Mouse (Mus musculus): ENCODE measurements around the gene Calr. TPM values are rescaled to one million over a fixed set of nuclear protein-coding genes. Genes with fewer than 3 reads are reported as not detected.

The Calr gene
- polyA plus RNA-seq, 1 experiment from 2014 or later, result 938 TPM

- Histone ChIP-seq H3K4me1 (peaks cover 44% of the 10 kb centered on the region), H3K27me3 (replicated peaks) (peaks cover 19% of the 10 kb centered on the region; the same call in 1 of the 2 replicates), H3K4me2 (no peak overlapping the region), H3K36me3 (0 out of 2 replicates have a peak, but pooled peaks cover 5% of the 10 kb centered on the region), H3K4me3 (replicated peaks) (no peak overlapping the region), H3K9me3 (no peaks in the 10 kb centered on the region), H3K27ac (no peak overlapping the region), H3K9ac (no peak overlapping the region)
- WGBS, result 81% methylated on average over 15 of the region's 15 CpGs
- ATAC-seq (ENCODE audit: insufficient read depth, low FRiP score, low read depth), result no peak
Measured at GRCm38 (mm10) chr8:84797256-84797797, 49.4 kb downstream of the Calr start.

- 0 out of 2 replicates have a peak, but pooled peaks cover 5% of the 10 kb centered on the region for H3K36me3 ChIP-seq
- peak overlapping the region; percentile 88 for H3K27ac ChIP-seq
- peak; percentile 7; the same call in 1 of the 2 replicates for ATAC-seq (ENCODE audit: insufficient read depth, low FRiP score, low read depth)
- no peak overlapping the region for H3K4me3 ChIP-seq (replicated peaks)
- H3K9me3 ChIP-seq, result no peaks in the 10 kb centered on the region
- 0 out of 2 replicates have a peak, but pooled peaks cover 28% of the 10 kb centered on the region for H3K27me3 ChIP-seq (replicated peaks)
- H3K4me2 ChIP-seq, result peak overlapping the region; percentile 47
- H3K9ac ChIP-seq, result no peak overlapping the region
- 49% methylated on average over 7 of the region's 7 CpGs for WGBS
- H3K4me1 ChIP-seq, result peaks cover 53% of the 10 kb centered on the region
Measured at GRCm38 (mm10) chr8:84794486-84794885, 52.2 kb downstream of the Calr start.

GRCm38 (mm10) chr8:84793791-84794485 is 52.8 kb downstream of the Calr start:
- H3K4me1 ChIP-seq, result peaks cover 57% of the 10 kb centered on the region

GRCm38 (mm10) chr8:84793134-84793533 is 53.6 kb downstream of the Calr start:
- no peak for ATAC-seq (ENCODE audit: insufficient read depth, low FRiP score, low read depth)
- H3K4me1 ChIP-seq, result peaks cover 55% of the 10 kb centered on the region

More at GRCm38 (mm10) chr8:84793791-84794485, 52.8 kb downstream of the Calr start:
- Histone ChIP-seq H3K27me3 (replicated peaks) (0 out of 2 replicates have a peak, but pooled peaks cover 33% of the 10 kb centered on the region), H3K9me3 (no peaks in the 10 kb centered on the region), H3K27ac (peak overlapping the region; percentile 88), H3K36me3 (0 out of 2 replicates have a peak, but pooled peaks cover 5% of the 10 kb centered on the region), H3K9ac (peak overlapping the region; percentile 16), H3K4me3 (replicated peaks) (peak overlapping the region; percentile 19), H3K4me2 (peak overlapping the region; percentile 47)
- ATAC-seq (ENCODE audit: insufficient read depth, low FRiP score, low read depth), result peak; percentile 54; the same call in 1 of the 2 replicates
- WGBS, result 63% methylated on average over 13 of the region's 13 CpGs

GRCm38 (mm10) chr8:84792429-84792947 is 54.2 kb downstream of the Calr start:
- Histone ChIP-seq H3K4me2 (no peak overlapping the region), H3K4me1 (peaks cover 55% of the 10 kb centered on the region), H3K27ac (no peak overlapping the region), H3K27me3 (replicated peaks) (peaks cover 42% of the 10 kb centered on the region), H3K9ac (no peak overlapping the region), H3K9me3 (no peaks in the 10 kb centered on the region), H3K36me3 (0 out of 2 replicates have a peak, but pooled peaks cover 5% of the 10 kb centered on the region), H3K4me3 (replicated peaks) (no peak overlapping the region)
- ATAC-seq (ENCODE audit: insufficient read depth, low FRiP score, low read depth), result no peak
- WGBS, result 80% methylated on average over 12 of the region's 12 CpGs

More at GRCm38 (mm10) chr8:84793134-84793533, 53.6 kb downstream of the Calr start:
- 80% methylated on average over 9 of the region's 9 CpGs for WGBS
- no peak overlapping the region for H3K27ac ChIP-seq
- no peak overlapping the region for H3K4me3 ChIP-seq (replicated peaks)
- H3K27me3 ChIP-seq (replicated peaks), result peaks cover 35% of the 10 kb centered on the region; the same call in 1 of the 2 replicates
- H3K36me3 ChIP-seq, result 0 out of 2 replicates have a peak, but pooled peaks cover 5% of the 10 kb centered on the region
- no peak overlapping the region for H3K9ac ChIP-seq
- no peak overlapping the region for H3K4me2 ChIP-seq
- no peaks in the 10 kb centered on the region for H3K9me3 ChIP-seq

Small RNA genes within 50 kb of the gene (microRNA-seq; reads per million reads assigned to microRNA genes)
- 2.1 reads per million, percentile 4 among the genes with 10 or more reads in this experiment for gene Mir7069

Other genes starting within 250 kb of the Calr start
- 86.4 and 90.3 TPM in 2 replicates for gene Ier2, start 184.1 kb downstream of the Calr start, polyA plus RNA-seq (2015; fragmentation: Nextera tagmentation; extraction: Ambion mirVana)
- gene Trmt1, start 160.6 kb downstream of the Calr start, polyA plus RNA-seq (2015; fragmentation: Nextera tagmentation; extraction: Ambion mirVana), result 56.2 and 63.9 TPM in 2 replicates
- gene Nacc1, start 159.1 kb downstream of the Calr start, polyA plus RNA-seq (2015; fragmentation: Nextera tagmentation; extraction: Ambion mirVana), result 15.8 and 17.4 TPM in 2 replicates
- 7.1 and 9.7 TPM in 2 replicates for gene Lyl1, start 145.5 kb downstream of the Calr start, polyA plus RNA-seq (2015; fragmentation: Nextera tagmentation; extraction: Ambion mirVana)
- gene G430095P16Rik, start 123.9 kb downstream of the Calr start, polyA plus RNA-seq (2015; fragmentation: Nextera tagmentation; extraction: Ambion mirVana), result 3.5 and 4.1 TPM in 2 replicates
- gene Nfix, start 46.6 kb downstream of the Calr start, polyA plus RNA-seq (2015; fragmentation: Nextera tagmentation; extraction: Ambion mirVana), result 28.7 and 29.3 TPM in 2 replicates
- gene Dand5, start 24.1 kb downstream of the Calr start, polyA plus RNA-seq (2015; fragmentation: Nextera tagmentation; extraction: Ambion mirVana), result 6.3 and 6.9 TPM in 2 replicates
- 52.7 and 54.5 TPM in 2 replicates for gene Gadd45gip1, start 15.4 kb downstream of the Calr start, polyA plus RNA-seq (2015; fragmentation: Nextera tagmentation; extraction: Ambion mirVana)
- 115 and 130 TPM in 2 replicates for gene Rad23a, start 6.3 kb downstream of the Calr start, polyA plus RNA-seq (2015; fragmentation: Nextera tagmentation; extraction: Ambion mirVana)
- 89.5 and 90.1 TPM in 2 replicates for gene Farsa, start 10.1 kb upstream of the Calr start, polyA plus RNA-seq (2015; fragmentation: Nextera tagmentation; extraction: Ambion mirVana)
- 56.1 and 63.7 TPM in 2 replicates for gene Syce2, start 25.2 kb upstream of the Calr start, polyA plus RNA-seq (2015; fragmentation: Nextera tagmentation; extraction: Ambion mirVana)
- gene Gcdh, start 47.0 kb upstream of the Calr start, polyA plus RNA-seq (2015; fragmentation: Nextera tagmentation; extraction: Ambion mirVana), result 42.6 and 45.9 TPM in 2 replicates
- 14.8 and 39.3 TPM in 2 replicates for gene Klf1, start 55.0 kb upstream of the Calr start, polyA plus RNA-seq (2015; fragmentation: Nextera tagmentation; extraction: Ambion mirVana)
- gene Dnase2a, start 61.6 kb upstream of the Calr start, polyA plus RNA-seq (2015; fragmentation: Nextera tagmentation; extraction: Ambion mirVana), result 12.3 and 14.2 TPM in 2 replicates
- 1.9 and 2.2 TPM in 2 replicates for gene Mast1, start 90.4 kb upstream of the Calr start, polyA plus RNA-seq (2015; fragmentation: Nextera tagmentation; extraction: Ambion mirVana)
- gene Rtbdn, start 100.1 kb upstream of the Calr start, polyA plus RNA-seq (2015; fragmentation: Nextera tagmentation; extraction: Ambion mirVana), result 0.28 and 0.64 TPM in 2 replicates
- gene Gm49661, start 122.5 kb upstream of the Calr start, polyA plus RNA-seq (2015; fragmentation: Nextera tagmentation; extraction: Ambion mirVana), result not detected in 2 replicates
- 637 and 677 TPM in 2 replicates for gene Prdx2, start 122.7 kb upstream of the Calr start, polyA plus RNA-seq (2015; fragmentation: Nextera tagmentation; extraction: Ambion mirVana)
- gene Rnaseh2a, start 122.8 kb upstream of the Calr start, polyA plus RNA-seq (2015; fragmentation: Nextera tagmentation; extraction: Ambion mirVana), result 112 and 113 TPM in 2 replicates
- 33.4 and 49.6 TPM in 2 replicates for gene Junb, start 131.8 kb upstream of the Calr start, polyA plus RNA-seq (2015; fragmentation: Nextera tagmentation; extraction: Ambion mirVana)
- 46.3 and 51.1 TPM in 2 replicates for gene Hook2, start 143.7 kb upstream of the Calr start, polyA plus RNA-seq (2015; fragmentation: Nextera tagmentation; extraction: Ambion mirVana)
- 0.23 and 0.49 TPM in 2 replicates for gene Best2, start 167.6 kb upstream of the Calr start, polyA plus RNA-seq (2015; fragmentation: Nextera tagmentation; extraction: Ambion mirVana)
- gene Asna1, start 178.3 kb upstream of the Calr start, polyA plus RNA-seq (2015; fragmentation: Nextera tagmentation; extraction: Ambion mirVana), result 108 and 115 TPM in 2 replicates
- 104 and 132 TPM in 2 replicates for gene Trir, start 179.9 kb upstream of the Calr start, polyA plus RNA-seq (2015; fragmentation: Nextera tagmentation; extraction: Ambion mirVana)
- gene Tnpo2, start 190.0 kb upstream of the Calr start, polyA plus RNA-seq (2015; fragmentation: Nextera tagmentation; extraction: Ambion mirVana), result 26.9 and 31.9 TPM in 2 replicates
- 29.0 and 29.4 TPM in 2 replicates for gene Fbxw9, start 213.1 kb upstream of the Calr start, polyA plus RNA-seq (2015; fragmentation: Nextera tagmentation; extraction: Ambion mirVana)
- 0.70 and 0.86 TPM in 2 replicates for gene Gm5741, start 221.0 kb upstream of the Calr start, polyA plus RNA-seq (2015; fragmentation: Nextera tagmentation; extraction: Ambion mirVana)
- gene Dhps, start 224.8 kb upstream of the Calr start, polyA plus RNA-seq (2015; fragmentation: Nextera tagmentation; extraction: Ambion mirVana), result 50.6 and 60.0 TPM in 2 replicates
- 131 and 142 TPM in 2 replicates for gene Wdr83os, start 233.8 kb upstream of the Calr start, polyA plus RNA-seq (2015; fragmentation: Nextera tagmentation; extraction: Ambion mirVana)
- 40.6 and 41.1 TPM in 2 replicates for gene Wdr83, start 234.4 kb upstream of the Calr start, polyA plus RNA-seq (2015; fragmentation: Nextera tagmentation; extraction: Ambion mirVana)
- gene Man2b1, start 236.3 kb upstream of the Calr start, polyA plus RNA-seq (2015; fragmentation: Nextera tagmentation; extraction: Ambion mirVana), result 45.1 and 55.7 TPM in 2 replicates

Data from stomach, embryonic 15.5 days (tissue).